Mouse (Mus musculus): ENCODE measurements around the gene Set. TPM values are rescaled to one million over a fixed set of nuclear protein-coding genes. Genes with fewer than 3 reads are reported as not detected.
"Not testable (repeated sequence)": the region's sequence is repeated elsewhere in the genome, so short reads cannot be mapped to it uniquely, and the experiment has no call there.

Gene Set
- polyA plus RNA-seq, 1 experiment from 2014 or later, result 393 TPM

DNA sequence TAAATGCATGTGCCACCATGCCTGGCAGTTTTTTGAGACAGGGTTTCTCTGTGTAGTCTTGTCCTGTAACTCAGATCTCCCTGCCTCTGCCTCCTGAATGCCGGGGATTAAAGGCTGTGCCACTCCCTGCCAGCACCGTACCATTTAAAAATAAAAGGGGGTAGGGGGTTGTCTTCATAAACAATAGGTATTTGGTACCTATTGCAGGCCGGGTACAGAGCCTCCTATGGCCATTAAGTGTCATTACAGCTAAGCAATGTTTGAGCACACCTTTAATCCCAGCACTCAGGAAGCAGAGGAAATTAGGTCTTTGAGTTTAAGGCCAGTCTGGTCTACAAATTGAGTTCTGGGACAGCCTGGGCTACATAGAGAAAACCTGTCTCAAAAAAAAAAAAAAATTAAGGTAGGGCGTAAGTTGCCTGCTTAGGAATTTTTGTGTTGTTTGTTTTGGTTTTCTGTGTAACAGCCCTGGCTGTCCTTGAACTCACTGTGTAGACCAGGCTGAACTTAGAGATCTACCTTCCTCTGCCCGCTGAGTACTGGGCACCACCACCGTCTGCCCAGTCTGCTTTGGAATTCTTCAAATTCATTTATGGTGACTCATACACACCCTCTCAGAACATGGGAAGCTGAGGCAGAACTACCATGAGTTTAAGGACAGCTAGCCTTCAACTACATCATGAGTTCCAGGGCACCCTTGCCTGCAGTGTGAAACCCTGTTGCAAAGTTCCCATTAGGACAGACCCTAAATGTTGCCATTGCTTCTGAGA lies 5.0 kb upstream of the Set start:
- Histone ChIP-seq H3K36me3 (ENCODE audit: control insufficient read depth, insufficient read depth, low read length) (no peaks in the 10 kb centered on the region), H3K9ac (ENCODE audit: low read length) (no peak overlapping the region), H3K4me1 (ENCODE audit: control insufficient read depth, insufficient read depth, low read length) (peaks cover 6% of the 10 kb centered on the region; the same call in 1 of the 2 replicates), H3K27me3 (replicated peaks; ENCODE audit: control insufficient read depth, insufficient read depth, low read length) (no peaks in the 10 kb centered on the region), H3K9me3 (replicated peaks; ENCODE audit: control insufficient read depth, low read length) (no peaks in the 10 kb centered on the region), H3K27ac (ENCODE audit: low read depth, low read length) (no peak overlapping the region), H3K4me2 (ENCODE audit: low read length) (no peak overlapping the region), H3K4me3 (ENCODE audit: low read depth, low read length) (no peak overlapping the region)
- 40% methylated on average over 6 of the region's 6 CpGs for WGBS
- ATAC-seq, result no peak
- DNase-seq (ENCODE audit: low spot score), result peak; percentile 21

- H3K9me3 ChIP-seq (replicated peaks; ENCODE audit: control insufficient read depth, low read length); H3K4me1 ChIP-seq (ENCODE audit: control insufficient read depth, insufficient read depth, low read length); H3K27me3 ChIP-seq (replicated peaks; ENCODE audit: control insufficient read depth, insufficient read depth, low read length); H3K4me3 ChIP-seq (ENCODE audit: low read depth, low read length); H3K36me3 ChIP-seq (ENCODE audit: control insufficient read depth, insufficient read depth, low read length); H3K9ac ChIP-seq (ENCODE audit: low read length); ATAC-seq; H3K4me2 ChIP-seq (ENCODE audit: low read length); DNase-seq (ENCODE audit: low spot score); H3K27ac ChIP-seq (ENCODE audit: low read depth, low read length): not testable (repeated sequence)
- 90% methylated on average over 3 of the region's 3 CpGs for WGBS
Observed at GRCm38 (mm10) chr2:30055310-30055709, 1.9 kb upstream of the Set start.

DNA sequence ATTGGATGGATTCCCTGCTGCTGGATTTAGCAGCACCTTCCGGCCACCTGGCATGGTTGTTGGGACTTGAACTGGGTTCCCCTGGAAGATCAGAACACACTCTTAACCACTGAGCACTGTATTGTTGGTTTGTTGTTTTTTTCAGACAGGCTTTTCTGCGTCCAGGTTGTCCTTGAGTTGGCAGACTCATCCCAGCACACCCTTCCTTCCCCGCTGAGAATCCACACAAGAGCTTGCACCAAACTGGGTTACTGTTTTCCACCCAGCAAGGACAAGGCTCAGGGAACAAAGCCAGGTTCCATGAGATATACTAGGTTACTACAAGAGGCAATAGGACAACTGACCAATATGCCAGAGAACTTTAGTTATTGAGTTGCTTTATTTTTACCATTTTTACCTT lies 442 bp upstream of the Set start:
- no peak overlapping the region for H3K9ac ChIP-seq (ENCODE audit: low read length)
- peaks cover 6% of the 10 kb centered on the region for H3K4me1 ChIP-seq (ENCODE audit: control insufficient read depth, insufficient read depth, low read length)
- H3K36me3 ChIP-seq (ENCODE audit: control insufficient read depth, insufficient read depth, low read length), result no peaks in the 10 kb centered on the region
- H3K9me3 ChIP-seq (replicated peaks; ENCODE audit: control insufficient read depth, low read length), result no peaks in the 10 kb centered on the region
- no peak overlapping the region for H3K27ac ChIP-seq (ENCODE audit: low read depth, low read length)
- no peak overlapping the region for H3K4me3 ChIP-seq (ENCODE audit: low read depth, low read length)
- no peaks in the 10 kb centered on the region for H3K27me3 ChIP-seq (replicated peaks; ENCODE audit: control insufficient read depth, insufficient read depth, low read length)
- DNase-seq (ENCODE audit: low spot score) (no peak), ATAC-seq (no peak)
- 82% methylated on average over 3 of the region's 3 CpGs for WGBS
- H3K4me2 ChIP-seq (ENCODE audit: low read length), result no peak overlapping the region

DNA sequence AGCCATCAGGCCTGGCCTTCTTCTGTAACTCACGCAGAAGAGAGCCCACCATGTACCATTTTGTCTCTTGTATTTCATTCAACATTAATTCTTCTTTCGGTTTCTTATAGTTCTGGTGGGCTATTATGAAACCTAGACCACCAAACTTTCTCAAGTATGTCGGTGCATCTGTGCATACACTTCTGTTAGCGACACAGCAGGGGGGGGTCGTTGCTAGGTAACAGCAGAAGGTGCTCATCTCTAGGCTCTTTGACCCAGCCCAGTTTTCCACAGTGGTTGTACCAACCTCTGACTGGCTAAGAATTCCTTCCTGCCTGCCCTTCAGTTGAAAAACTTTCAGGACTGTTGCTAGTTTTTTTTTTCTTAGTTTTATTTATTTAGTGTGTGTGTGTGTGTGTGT lies 1.2 kb downstream of the Set start:
- H3K27ac ChIP-seq (ENCODE audit: low read depth, low read length), result no peak overlapping the region
- H3K36me3 ChIP-seq (ENCODE audit: control insufficient read depth, insufficient read depth, low read length), result no peaks in the 10 kb centered on the region
- no peak overlapping the region for H3K4me3 ChIP-seq (ENCODE audit: low read depth, low read length)
- H3K4me2 ChIP-seq (ENCODE audit: low read length), result no peak overlapping the region
- no peaks in the 10 kb centered on the region for H3K9me3 ChIP-seq (replicated peaks; ENCODE audit: control insufficient read depth, low read length)
- no peaks in the 10 kb centered on the region for H3K27me3 ChIP-seq (replicated peaks; ENCODE audit: control insufficient read depth, insufficient read depth, low read length)
- ATAC-seq (no peak), DNase-seq (ENCODE audit: low spot score) (no peak)
- peaks cover 12% of the 10 kb centered on the region for H3K4me1 ChIP-seq (ENCODE audit: control insufficient read depth, insufficient read depth, low read length)
- H3K9ac ChIP-seq (ENCODE audit: low read length), result no peak overlapping the region
- 30% methylated on average over 5 of the region's 5 CpGs for WGBS

DNA sequence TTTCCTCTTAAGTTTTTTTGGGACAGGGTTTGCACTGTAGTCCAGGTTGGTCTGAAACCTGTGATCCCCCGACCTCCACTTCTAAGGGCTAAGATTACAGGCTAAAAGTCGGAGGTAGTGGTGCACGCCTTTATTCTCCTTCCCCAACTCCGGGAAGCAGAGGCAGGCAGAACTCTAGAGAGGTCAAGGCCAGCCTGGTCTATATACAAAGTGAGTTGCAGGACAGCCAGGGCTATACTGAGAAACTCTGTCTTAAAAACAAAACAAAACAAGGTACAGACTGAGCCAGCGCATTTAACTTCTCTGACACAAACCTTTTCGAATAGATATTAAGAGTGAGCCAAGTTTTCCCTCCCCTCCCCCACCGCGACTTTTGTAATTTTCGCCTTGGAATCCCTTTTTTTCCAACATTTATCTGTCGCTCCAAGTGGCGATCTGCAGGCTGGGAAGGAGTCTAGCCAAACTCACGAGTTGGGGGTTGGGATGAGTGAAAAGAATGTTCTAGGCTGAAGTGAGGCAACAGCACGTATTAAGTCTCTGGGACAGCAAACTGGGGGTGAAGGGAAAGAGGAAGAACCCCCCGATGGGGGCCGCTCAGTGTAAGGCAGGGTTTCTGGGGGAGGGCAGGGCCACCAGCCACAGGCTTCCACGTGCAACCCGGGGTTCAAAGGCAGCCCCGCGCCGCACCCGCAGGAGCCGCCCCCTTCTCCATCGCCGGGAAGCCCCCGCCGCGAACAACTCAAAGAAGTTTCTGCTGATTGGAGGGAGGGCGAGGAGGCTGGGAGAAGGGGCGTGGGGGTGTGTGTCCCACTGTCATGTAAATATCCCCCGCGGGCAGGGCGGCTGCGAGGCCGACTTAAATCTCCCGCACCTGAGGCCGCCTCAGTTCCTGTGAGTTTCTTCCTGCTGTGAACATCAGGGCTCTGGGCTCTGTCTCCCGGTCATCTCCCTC lies 4.3 kb downstream of the Set start:
- Histone ChIP-seq H3K27ac (ENCODE audit: low read depth, low read length) (peak overlapping the region; percentile 84), H3K4me3 (ENCODE audit: low read depth, low read length) (peak overlapping the region; percentile 52), H3K27me3 (replicated peaks; ENCODE audit: control insufficient read depth, insufficient read depth, low read length) (no peaks in the 10 kb centered on the region), H3K9ac (ENCODE audit: low read length) (peak overlapping the region; percentile 63), H3K36me3 (ENCODE audit: control insufficient read depth, insufficient read depth, low read length) (no peaks in the 10 kb centered on the region), H3K4me1 (ENCODE audit: control insufficient read depth, insufficient read depth, low read length) (peaks cover 22% of the 10 kb centered on the region), H3K4me2 (ENCODE audit: low read length) (peak overlapping the region; percentile 87), H3K9me3 (replicated peaks; ENCODE audit: control insufficient read depth, low read length) (no peaks in the 10 kb centered on the region)
- 7% methylated on average over 33 of the region's 37 CpGs for WGBS
- ATAC-seq (no peak), DNase-seq (ENCODE audit: low spot score) (peak; percentile 70)

- H3K4me1 ChIP-seq (ENCODE audit: control insufficient read depth, insufficient read depth, low read length), result peaks cover 22% of the 10 kb centered on the region
- under 1% methylated on average over 40 of the region's 40 CpGs for WGBS
- no peaks in the 10 kb centered on the region for H3K9me3 ChIP-seq (replicated peaks; ENCODE audit: control insufficient read depth, low read length)
- DNase-seq (ENCODE audit: low spot score) (peak; percentile 66), ATAC-seq (no peak)
- no peaks in the 10 kb centered on the region for H3K27me3 ChIP-seq (replicated peaks; ENCODE audit: control insufficient read depth, insufficient read depth, low read length)
- peak overlapping the region; percentile 84 for H3K27ac ChIP-seq (ENCODE audit: low read depth, low read length)
- peak overlapping the region; percentile 87 for H3K4me2 ChIP-seq (ENCODE audit: low read length)
- H3K9ac ChIP-seq (ENCODE audit: low read length), result peak overlapping the region; percentile 63
- H3K4me3 ChIP-seq (ENCODE audit: low read depth, low read length), result peak overlapping the region; percentile 52
- H3K36me3 ChIP-seq (ENCODE audit: control insufficient read depth, insufficient read depth, low read length), result no peaks in the 10 kb centered on the region
Observed at GRCm38 (mm10) chr2:30062249-30063093, 5.3 kb downstream of the Set start.

DNA sequence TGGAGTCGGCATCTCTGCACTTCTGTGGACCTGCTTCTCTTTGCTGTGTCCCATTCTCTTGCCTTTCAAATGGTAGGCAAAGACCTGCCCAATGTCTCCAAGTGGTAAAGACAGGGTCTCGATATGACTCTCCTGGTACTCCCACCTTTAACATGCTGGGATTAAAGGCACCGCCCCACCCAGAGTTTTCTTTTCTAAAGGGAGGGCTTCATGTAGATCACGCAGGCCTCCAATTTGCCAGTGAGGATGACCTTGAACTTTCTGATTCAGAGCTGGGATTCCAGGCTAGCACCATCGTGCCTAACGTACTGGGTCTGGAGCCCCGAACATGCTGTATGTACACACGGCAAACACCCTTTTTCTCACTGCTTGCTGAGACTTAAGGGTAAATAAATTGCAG lies 6.1 kb downstream of the Set start:
- DNase-seq (ENCODE audit: low spot score) (no peak), ATAC-seq (no peak)
- peak overlapping the region; percentile 63 for H3K9ac ChIP-seq (ENCODE audit: low read length)
- peak overlapping the region; percentile 52 for H3K4me3 ChIP-seq (ENCODE audit: low read depth, low read length)
- no peaks in the 10 kb centered on the region for H3K27me3 ChIP-seq (replicated peaks; ENCODE audit: control insufficient read depth, insufficient read depth, low read length)
- H3K36me3 ChIP-seq (ENCODE audit: control insufficient read depth, insufficient read depth, low read length), result peaks cover 4% of the 10 kb centered on the region
- peak overlapping the region; percentile 87 for H3K4me2 ChIP-seq (ENCODE audit: low read length)
- peak overlapping the region; percentile 84; the same call in 1 of the 2 replicates for H3K27ac ChIP-seq (ENCODE audit: low read depth, low read length)
- 3% methylated on average over 8 of the region's 8 CpGs for WGBS
- H3K4me1 ChIP-seq (ENCODE audit: control insufficient read depth, insufficient read depth, low read length), result peaks cover 26% of the 10 kb centered on the region
- H3K9me3 ChIP-seq (replicated peaks; ENCODE audit: control insufficient read depth, low read length), result no peaks in the 10 kb centered on the region

DNA sequence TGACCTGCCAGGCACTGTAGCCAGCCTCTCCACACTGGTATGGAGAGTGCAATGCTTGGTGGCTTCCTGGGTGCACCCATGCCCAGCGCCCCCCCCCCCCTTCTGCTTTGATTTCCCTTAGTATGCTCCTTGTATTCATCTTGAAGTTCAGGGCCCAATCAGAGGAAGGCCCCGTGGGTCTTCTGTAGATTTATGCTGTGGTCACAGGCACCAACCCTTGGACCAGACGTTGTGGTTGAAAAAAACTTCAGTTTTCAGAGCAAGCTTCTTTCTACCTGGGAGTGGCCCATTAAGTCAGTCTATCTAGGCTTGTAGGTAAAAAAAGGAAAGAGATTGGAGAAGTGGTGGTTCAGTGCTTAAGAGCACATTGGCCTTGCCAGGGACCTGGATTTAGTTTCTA lies 6.6 kb downstream of the Set start:
- H3K9ac ChIP-seq (ENCODE audit: low read length), result peak overlapping the region; percentile 63; the same call in 1 of the 2 replicates
- peak overlapping the region; percentile 52 for H3K4me3 ChIP-seq (ENCODE audit: low read depth, low read length)
- peaks cover 9% of the 10 kb centered on the region for H3K36me3 ChIP-seq (ENCODE audit: control insufficient read depth, insufficient read depth, low read length)
- WGBS, result 10% methylated on average over 3 of the region's 3 CpGs
- no peaks in the 10 kb centered on the region for H3K9me3 ChIP-seq (replicated peaks; ENCODE audit: control insufficient read depth, low read length)
- H3K27ac ChIP-seq (ENCODE audit: low read depth, low read length), result no peak overlapping the region
- H3K4me2 ChIP-seq (ENCODE audit: low read length), result peak overlapping the region; percentile 87
- no peak for ATAC-seq
- H3K4me1 ChIP-seq (ENCODE audit: control insufficient read depth, insufficient read depth, low read length), result peaks cover 28% of the 10 kb centered on the region
- no peaks in the 10 kb centered on the region for H3K27me3 ChIP-seq (replicated peaks; ENCODE audit: control insufficient read depth, insufficient read depth, low read length)
- no peak for DNase-seq (ENCODE audit: low spot score)

Data from forebrain, embryonic 14.5 days (tissue).